Mouse (Mus musculus) cerebellum, postnatal 25 days (tissue): ENCODE measurements around the gene Jup.

Experiments used
- DNase-seq, 2 experiments: peaks; one replicate each; pipeline ENCODE4 v3.0.0; 2021; ENCODE audit warnings: mixed read lengths in 2 of 2

Gene Jup

DNA sequence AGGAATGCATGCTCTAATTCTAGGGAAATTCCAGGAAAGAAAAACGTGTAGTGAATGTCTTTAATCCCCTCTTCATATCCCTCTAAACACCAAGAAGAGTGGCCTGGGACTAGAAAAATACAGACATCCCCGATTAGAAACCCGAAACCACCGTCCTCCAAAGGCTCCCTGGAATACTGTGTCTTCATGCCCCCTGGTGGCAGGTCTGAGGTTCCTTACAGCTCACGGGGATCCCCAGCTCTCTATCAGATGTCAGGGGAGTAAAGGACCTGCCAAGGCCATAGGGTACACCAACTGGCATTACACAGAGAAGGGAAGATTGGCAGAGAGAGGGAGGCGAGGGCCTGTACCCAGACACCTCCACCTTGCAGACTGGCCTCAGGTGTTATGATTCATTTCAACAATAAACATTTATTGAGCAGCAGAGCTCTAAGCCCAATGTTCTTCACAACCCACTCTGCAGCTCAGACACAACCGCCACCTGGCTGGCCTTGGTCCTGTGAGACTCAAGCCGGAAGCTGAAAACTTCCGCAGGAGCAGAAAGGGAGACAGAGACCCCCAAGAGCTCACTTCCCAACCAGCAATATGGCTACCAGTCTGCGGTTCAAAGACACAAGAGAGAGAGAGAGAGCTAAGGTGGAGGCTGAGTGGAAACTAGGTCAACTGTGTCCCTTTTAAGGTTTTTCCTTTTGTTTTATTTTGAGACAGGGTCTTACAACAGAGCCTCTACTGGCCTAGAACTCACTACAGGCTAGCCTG, 10.7 kb upstream of the Jup start:
- peak; percentile 79 to 86 for DNase-seq

- peak; percentile 85 to 90 for DNase-seq
Measured at GRCm38 (mm10) chr11:100406995-100407705, 9.6 kb upstream of the Jup start.

DNA sequence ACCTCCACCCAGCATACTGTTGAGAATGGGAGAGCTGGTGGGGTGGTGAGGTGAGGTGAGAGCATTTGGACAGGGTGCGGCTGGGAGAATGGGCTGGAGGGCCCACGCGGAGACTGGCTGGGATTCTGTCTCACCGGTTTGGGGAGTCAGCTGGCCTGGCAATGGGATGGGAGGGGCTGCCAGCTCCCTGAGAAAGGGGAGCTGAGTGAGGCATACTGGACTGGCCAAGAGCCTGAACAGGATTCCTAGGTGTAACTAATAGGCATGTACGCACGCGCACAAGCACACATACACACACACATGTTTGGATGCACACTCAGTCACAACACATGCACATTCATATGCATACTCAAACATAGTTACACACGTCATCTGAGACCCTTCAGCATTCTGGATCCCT, 8.7 kb upstream of the Jup start:
- DNase-seq, result peak; percentile 63 to 71

DNA sequence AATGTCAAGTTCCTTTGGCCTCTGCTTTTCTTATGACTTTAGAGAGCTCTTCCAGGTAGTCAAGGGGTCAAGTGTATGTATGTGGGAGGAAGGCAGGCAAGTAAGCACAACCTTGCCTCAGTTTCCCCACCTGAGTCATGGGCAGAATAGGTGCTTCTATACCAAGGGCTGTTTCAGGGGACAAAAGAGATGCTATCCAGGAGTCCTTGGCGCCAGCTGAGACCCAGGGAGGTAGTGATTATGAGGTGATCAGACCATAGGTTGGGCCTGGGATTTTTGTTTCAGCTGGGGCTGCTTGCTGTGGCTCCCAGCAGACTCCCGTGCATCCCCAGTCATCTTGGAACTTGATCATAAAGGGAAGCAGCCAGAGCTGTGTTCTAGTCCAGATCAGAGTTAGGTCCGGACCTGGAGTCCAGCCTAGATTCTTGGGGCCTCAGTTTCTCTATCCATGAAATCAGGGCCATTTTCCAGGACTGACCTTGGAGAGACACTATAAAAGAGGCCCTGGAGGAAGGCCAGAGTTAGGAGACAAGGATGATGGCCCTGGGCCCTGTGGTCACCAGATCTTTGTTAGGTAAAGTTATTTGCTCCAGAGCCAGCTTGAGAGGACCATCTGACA, 7.0 kb upstream of the Jup start:
- DNase-seq, result no peak

DNA sequence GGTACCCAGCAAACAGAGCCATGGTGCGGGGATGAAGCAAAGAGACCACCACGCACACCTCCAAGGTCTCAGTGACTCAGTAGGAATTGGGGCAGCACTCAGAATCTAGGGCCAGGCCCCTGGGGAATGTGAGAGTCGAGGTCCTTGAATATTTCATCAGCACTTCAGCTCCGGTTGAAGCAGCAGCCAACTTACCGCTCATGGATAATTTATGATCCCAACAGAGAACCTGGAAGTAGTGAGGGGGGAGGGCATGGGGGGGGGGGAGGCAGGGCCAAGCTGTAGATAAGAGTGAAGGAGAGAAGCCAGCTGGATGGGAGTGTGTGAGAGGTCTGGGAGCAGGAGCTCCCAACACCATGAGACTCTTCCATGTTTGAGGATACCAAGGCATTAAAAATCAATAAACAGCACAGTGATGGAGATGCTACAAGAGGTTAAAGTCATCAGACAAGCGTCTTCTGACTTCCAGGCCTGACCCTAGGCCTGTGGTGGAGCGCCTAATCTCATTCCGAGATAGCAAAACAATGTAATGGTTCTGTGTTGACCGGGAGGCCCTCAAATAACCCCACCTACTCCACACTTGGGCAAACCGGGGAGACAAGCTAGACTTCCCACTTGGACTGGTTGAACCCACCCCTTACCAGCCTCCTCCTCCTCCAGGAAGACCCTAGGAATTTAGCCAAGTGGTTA, 6.0 kb upstream of the Jup start:
- no peak for DNase-seq

GRCm38 (mm10) chr11:100402682-100403081, 5.1 kb upstream of the Jup start:
- no peak for DNase-seq

DNA sequence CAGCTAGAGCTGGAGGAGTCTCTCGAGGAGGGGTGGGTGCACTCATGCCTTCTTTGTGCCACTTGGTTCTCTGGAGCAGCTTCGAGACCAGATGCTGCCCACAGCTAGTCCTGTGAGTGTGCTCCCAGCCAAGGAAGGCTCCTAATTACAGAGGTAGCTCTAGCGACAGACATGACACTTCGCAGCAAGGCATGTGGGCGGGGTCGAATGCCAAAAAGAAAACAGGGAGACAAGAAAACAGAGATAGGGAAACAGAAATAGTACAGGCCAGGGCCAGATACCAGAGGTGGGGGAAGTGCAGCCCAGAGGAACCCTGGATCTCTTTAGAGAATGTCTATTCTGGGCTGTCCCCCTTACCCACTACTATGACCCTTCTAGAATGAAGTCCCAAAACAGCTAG, 4.7 kb upstream of the Jup start:
- no peak for DNase-seq

- no peak for DNase-seq
Measured at GRCm38 (mm10) chr11:100400842-100401241, 3.3 kb upstream of the Jup start.

DNA sequence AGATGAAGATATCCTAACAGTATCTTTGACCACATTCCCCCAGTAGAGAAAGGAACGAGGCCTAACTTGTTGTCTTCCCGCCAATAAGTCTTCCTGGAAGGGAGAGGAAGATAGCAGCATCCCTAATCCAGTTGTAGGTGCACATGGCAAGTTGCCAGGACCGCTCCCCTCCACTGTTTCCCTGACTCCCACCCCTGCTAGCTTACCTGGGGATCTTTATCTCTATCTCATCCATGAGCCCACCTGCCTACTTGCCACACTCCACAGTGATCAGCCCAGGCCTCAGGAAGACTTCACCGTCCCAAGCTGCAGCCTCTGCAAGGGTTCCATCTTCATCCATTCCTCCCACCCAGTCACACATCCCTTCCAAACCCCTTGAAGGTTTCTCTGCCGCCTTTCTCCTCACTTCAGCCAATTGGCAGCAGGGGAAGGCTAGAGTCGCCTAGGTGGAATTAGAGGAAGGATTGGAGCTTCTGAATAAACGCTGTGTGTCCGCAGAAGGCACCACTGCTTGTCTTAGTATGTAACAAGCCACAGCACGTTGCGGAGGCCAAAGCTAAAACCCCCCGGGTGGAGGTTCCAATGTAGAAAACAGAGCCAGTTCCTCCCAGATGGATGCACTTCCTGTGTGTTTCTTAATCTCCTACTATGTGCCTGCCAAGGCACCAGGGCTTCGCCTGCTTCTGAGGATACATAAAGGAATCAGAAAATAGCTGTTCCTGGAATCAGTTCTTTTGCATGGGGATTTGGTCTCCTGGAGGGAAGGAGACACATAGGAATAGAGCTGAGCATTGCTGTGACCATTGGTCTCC, 2.4 kb upstream of the Jup start:
- no peak for DNase-seq

- DNase-seq, result no peak
Measured at GRCm38 (mm10) chr11:100399320-100399719, 1.8 kb upstream of the Jup start.

- DNase-seq, result no peak
Measured at GRCm38 (mm10) chr11:100398517-100398916, 954 bp upstream of the Jup start.

GRCm38 (mm10) chr11:100396886-100397599, 520 bp downstream of the Jup start:
- DNase-seq, result peak; percentile 81 to 82

DNA sequence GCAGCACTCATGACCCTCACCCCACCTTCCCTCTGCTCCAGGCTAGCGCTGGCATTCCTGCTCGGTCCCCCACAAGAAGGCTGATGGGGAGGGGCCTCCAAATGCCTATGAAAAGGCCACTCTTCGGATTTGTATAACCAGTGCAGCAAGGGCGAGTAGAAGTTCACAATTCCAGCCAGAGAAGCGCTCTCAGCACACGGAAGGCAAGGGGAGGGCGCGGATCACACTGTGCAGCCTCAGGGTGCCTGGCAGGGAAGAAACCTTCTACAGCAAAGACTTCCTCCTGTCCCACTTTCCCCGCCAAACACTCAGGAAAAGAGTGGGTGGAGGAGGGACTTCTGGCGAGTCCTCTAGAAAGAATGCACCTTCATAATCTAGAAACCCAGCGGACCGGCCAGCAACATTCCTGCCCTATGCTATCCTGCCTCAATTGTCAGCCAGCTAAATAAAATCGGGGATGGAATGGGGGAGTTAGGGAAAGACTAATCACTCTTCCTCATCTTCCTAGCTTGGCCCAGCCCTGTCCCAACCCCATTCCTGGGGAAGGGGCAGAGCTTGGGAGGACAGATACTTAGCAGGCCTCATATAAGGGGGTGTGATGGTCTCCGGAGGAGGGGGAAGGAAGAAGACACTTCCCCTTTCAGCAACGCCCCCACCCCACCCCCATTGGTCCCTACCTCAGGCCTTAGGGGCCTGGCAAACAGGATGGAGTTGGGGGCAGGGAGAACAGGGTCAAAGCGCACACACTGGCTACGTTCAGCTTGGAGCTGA, 1.5 kb downstream of the Jup start:
- DNase-seq, result peak; percentile 81 to 82

DNA sequence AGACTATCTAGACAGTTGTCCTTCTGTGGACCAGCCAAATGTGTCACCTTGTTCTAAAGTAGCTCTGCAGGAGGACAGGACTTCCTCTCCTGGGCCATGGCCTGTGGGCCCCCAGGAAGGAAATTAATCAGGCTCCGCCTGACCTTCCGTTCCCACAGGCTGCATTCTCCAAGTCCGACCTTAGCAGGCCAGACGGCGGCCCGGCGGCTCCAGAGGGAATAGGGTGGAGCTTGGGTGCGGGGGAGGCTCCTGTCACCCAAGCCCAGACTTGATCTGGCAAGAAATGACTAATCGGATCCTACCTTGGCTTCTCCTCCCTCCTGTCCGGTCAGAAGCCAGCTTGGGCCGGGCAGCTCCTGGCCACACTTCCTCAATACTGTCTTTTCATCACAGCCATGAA, 2.4 kb downstream of the Jup start:
- DNase-seq, result peak; percentile 86 to 87

- no peak for DNase-seq
Measured at GRCm38 (mm10) chr11:100394353-100395074, 3.0 kb downstream of the Jup start.

DNA sequence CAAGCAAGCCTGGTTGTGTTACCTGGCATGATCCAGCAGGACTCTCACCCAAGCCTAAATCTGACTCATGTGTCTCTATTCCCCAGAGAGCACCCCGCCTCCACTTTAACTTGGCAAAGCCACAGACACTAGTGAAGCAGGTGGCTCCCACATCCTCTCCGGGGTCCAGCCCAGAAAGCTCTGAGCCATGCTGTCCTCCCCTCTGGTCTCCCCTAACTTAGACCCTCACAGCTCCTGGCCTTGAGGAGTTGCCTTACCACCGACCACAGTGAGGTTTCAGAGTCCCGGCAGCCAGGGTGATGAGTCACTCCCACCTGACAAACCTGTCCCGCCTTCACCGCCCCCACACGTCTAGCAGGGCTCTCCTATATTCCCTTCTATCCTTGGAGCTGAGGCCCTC, 3.8 kb downstream of the Jup start:
- peak in 1 of 2 experiments; percentile 67 for DNase-seq

- DNase-seq, result no peak
Measured at GRCm38 (mm10) chr11:100392958-100393357, 4.6 kb downstream of the Jup start.

DNA sequence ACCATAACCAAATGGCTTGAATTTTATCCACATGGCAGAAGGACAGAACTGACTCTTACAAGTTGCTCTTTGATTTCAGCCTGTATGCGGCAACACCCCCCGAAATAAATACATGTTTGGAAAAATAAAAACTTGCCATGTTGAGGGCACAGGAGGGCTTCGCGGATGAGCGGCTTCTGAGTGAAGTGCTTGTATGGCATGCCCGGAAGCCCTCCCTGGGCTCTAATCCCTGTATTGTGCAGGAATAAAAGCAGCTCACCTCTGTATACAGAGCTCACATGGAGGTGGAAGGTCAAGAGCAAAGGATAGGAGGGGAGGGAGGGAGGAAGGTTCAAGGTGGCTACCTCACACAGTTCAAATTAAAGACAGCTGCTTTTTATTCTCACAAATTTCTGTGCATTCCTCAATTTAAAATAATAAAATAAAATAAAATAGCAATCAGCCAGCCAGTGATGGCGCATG, 5.6 kb downstream of the Jup start:
- no peak for DNase-seq

DNA sequence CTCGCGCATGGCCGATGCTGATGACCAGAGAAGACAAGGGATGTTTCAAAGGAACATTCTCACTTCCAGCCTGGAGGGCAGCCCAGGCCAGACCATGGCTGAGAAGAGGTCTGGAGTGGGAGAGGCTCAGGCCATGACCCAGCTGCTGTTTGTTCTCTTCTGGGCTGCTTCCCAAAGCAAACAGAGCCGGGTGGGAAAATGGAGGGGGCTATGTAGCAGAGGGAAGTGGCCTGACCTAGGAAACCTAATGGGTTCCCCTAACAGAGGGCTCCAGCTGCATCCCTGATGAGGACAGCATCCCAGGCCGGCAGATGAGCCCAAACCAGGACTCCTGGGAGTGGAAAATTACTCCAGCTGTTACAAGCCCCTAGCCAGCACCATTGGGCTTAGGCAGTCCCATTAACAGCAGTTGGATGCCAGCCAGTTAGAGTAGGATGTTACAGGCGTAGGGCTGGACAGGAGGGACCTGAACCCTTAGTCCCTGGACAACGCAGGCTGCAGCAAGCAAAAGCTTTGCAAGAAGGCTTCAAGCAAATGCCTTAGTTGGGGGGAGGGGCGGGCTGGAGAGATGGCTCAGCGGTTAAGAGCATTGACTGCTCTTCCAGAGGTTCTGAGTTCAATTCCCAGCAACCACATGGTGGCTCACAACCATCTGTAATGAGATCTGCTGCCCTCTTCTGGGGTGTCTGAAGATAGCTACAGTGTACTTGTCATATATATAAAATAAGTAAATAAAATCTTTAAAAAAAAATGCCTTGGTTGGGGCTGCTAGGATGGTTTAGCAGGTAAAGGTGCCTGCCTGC, 6.3 kb downstream of the Jup start:
- peak in 1 of 2 experiments; percentile 47 for DNase-seq
